Mouse (Mus musculus) MEL (cell line): ENCODE measurements at regions not wholly inside any gene's neighbourhood (a gene's known extent, or its start where the extent isn't known, plus 50 kb on each side); places are given as distances from the start of the nearest gene placed in this dataset.

ENCODE experiments used
- DNase-seq: peaks from one replicate; pipeline ENCODE4 v3.0.0; 2011; ENCODE audit warnings: low read depth, low spot score
- H3K27ac ChIP-seq: 2 replicates; pipeline ENCODE4 v1.5.1; 2012; ENCODE audit warnings: low read depth, mild to moderate bottlenecking, control low read depth, low read length, moderate library complexity; ENCODE audit not compliant: control insufficient read depth
- H3K27me3 ChIP-seq, 2 experiments: fragments of 150-350 bp in 1 of 2; sonication (generic) in 1 of 2; 2 replicates each; pipeline ENCODE4 v1.6.1; 2012; ENCODE audit warnings: low read length in 2 of 2, mild to moderate bottlenecking in 2 of 2, improper control_type of control experiment in 1 of 2, moderate library complexity in 1 of 2; ENCODE audit not compliant: insufficient read depth in 2 of 2, control insufficient read depth in 1 of 2
- H3K36me3 ChIP-seq, 2 experiments: 2 replicates each; pipeline ENCODE4 v1.6.1; 2012 to 2014; ENCODE audit warnings: low read length in 2 of 2, improper control_type of control experiment in 1 of 2, inconsistent platforms in 1 of 2, mild to moderate bottlenecking in 1 of 2; ENCODE audit not compliant: insufficient read depth in 2 of 2, control insufficient read depth in 1 of 2
- H3K4me1 ChIP-seq, 2 experiments: fragments of 150-350 bp in 1 of 2; sonication (generic) in 1 of 2; 2 replicates each; pipeline ENCODE4 v1.6.1; 2012; ENCODE audit warnings: low read length in 2 of 2, improper control_type of control experiment in 1 of 2, mild to moderate bottlenecking in 1 of 2; ENCODE audit not compliant: insufficient read depth in 2 of 2, control insufficient read depth in 1 of 2
- H3K4me3 ChIP-seq, 2 experiments: fragments of 150-350 bp in 1 of 2; sonication (generic) in 1 of 2; 2 replicates each; pipeline ENCODE4 v1.5.1; 2012; ENCODE audit warnings: low read depth in 2 of 2, low read length in 2 of 2, mild to moderate bottlenecking in 2 of 2, moderate library complexity in 2 of 2, control low read depth in 1 of 2, improper control_type of control experiment in 1 of 2; ENCODE audit not compliant: control insufficient read depth in 1 of 2, insufficient read depth in 1 of 2
- H3K79me2 ChIP-seq: 2 replicates; pipeline ENCODE4 v1.6.1; 2012; ENCODE audit warnings: mild to moderate bottlenecking, low read length, moderate library complexity; ENCODE audit not compliant: control insufficient read depth, poor library complexity, insufficient read depth
- H3K9ac ChIP-seq: 2 replicates; pipeline ENCODE4 v1.6.1; 2012; ENCODE audit warnings: low read depth, mild to moderate bottlenecking, control low read depth, low read length, moderate library complexity; ENCODE audit not compliant: control insufficient read depth, poor library complexity, severe bottlenecking
- H3K9me3 ChIP-seq: fragments of 150-350 bp; sonication (generic); replicated peaks from 2 replicates; pipeline ENCODE4 v1.6.1; 2012; ENCODE audit warnings: mild to moderate bottlenecking, low read length, improper control_type of control experiment, moderate library complexity; ENCODE audit not compliant: insufficient read depth
- CHD1 ChIP-seq: IDR thresholded peaks from 2 replicates; pipeline ENCODE4 v1.6.1; 2012; ENCODE audit warnings: low read depth, mild to moderate bottlenecking, inconsistent platforms, low read length, improper control_type of control experiment
- CTCF ChIP-seq, 3 experiments: IDR thresholded peaks in 2 of 3; conservative IDR thresholded peaks in 1 of 3; 2 replicates each; pipeline ENCODE4 v1.5.1; 2011 to 2012; ENCODE audit warnings: low read length in 3 of 3, low read depth in 2 of 3, mild to moderate bottlenecking in 2 of 3, improper control_type of control experiment in 1 of 3, inconsistent platforms in 1 of 3, mixed read lengths in 1 of 3, moderate library complexity in 1 of 3; ENCODE audit not compliant: control insufficient read depth in 1 of 3, insufficient read depth in 1 of 3, poor library complexity in 1 of 3, severe bottlenecking in 1 of 3
- E2F4 ChIP-seq: IDR thresholded peaks from 2 replicates; pipeline ENCODE4 v1.6.1; 2011; ENCODE audit warnings: low read depth, low read length, improper control_type of control experiment, borderline replicate concordance
- ELF1 ChIP-seq: IDR thresholded peaks from 2 replicates; pipeline ENCODE4 v1.6.1; 2014; ENCODE audit warnings: low read depth, mild to moderate bottlenecking, inconsistent platforms, low read length, improper control_type of control experiment, moderate library complexity
- GABPA ChIP-seq: IDR thresholded peaks from 2 replicates; pipeline ENCODE4 v1.6.1; 2012; ENCODE audit warnings: low read depth, mild to moderate bottlenecking, inconsistent platforms, low read length, improper control_type of control experiment, moderate library complexity
- GATA1 ChIP-seq: IDR thresholded peaks from 2 replicates; pipeline ENCODE4 v1.6.1; 2011; ENCODE audit warnings: low read depth, low read length, improper control_type of control experiment
- HCFC1 ChIP-seq: IDR thresholded peaks from 2 replicates; pipeline ENCODE4 v1.6.1; 2012; ENCODE audit warnings: low read depth, mild to moderate bottlenecking, inconsistent platforms, low read length, improper control_type of control experiment, moderate library complexity
- JUND ChIP-seq: IDR thresholded peaks from 2 replicates; pipeline ENCODE4 v1.6.1; 2011; ENCODE audit warnings: low read depth, mild to moderate bottlenecking, improper control_type of control experiment, low read length
- KAT2A ChIP-seq: conservative IDR thresholded peaks from 2 replicates; pipeline ENCODE4 v1.6.1; 2012; ENCODE audit warnings: low read depth, low read length, improper control_type of control experiment, inconsistent platforms
- MAFK ChIP-seq: IDR thresholded peaks from 2 replicates; pipeline ENCODE4 v1.6.1; 2011; ENCODE audit warnings: low read depth, mild to moderate bottlenecking, low read length, improper control_type of control experiment, borderline replicate concordance
- MEF2A ChIP-seq: IDR thresholded peaks from 2 replicates; pipeline ENCODE4 v1.6.1; 2014; ENCODE audit warnings: low read depth, mild to moderate bottlenecking, inconsistent platforms, low read length, improper control_type of control experiment; ENCODE audit not compliant: poor library complexity, insufficient replicate concordance, severe bottlenecking; ENCODE audit errors: extremely low read depth
- MYB ChIP-seq: IDR thresholded peaks from 2 replicates; pipeline ENCODE4 v1.6.1; 2011; ENCODE audit warnings: mild to moderate bottlenecking, low read depth, low read length, improper control_type of control experiment
- NELFE ChIP-seq: IDR thresholded peaks from 2 replicates; pipeline ENCODE4 v1.6.1; 2011; ENCODE audit warnings: low read depth, low read length, improper control_type of control experiment
- RAD21 ChIP-seq: IDR thresholded peaks from 2 replicates; pipeline ENCODE4 v1.6.1; 2011; ENCODE audit warnings: mild to moderate bottlenecking, low read depth, low read length, improper control_type of control experiment
- RCOR1 ChIP-seq: IDR thresholded peaks from 2 replicates; pipeline ENCODE4 v1.6.1; 2012; ENCODE audit warnings: low read depth, mild to moderate bottlenecking, inconsistent platforms, low read length, improper control_type of control experiment
- SIN3A ChIP-seq: IDR thresholded peaks from 2 replicates; pipeline ENCODE4 v1.6.1; 2012; ENCODE audit warnings: low read length, improper control_type of control experiment, inconsistent platforms
- TAL1 ChIP-seq: IDR thresholded peaks from 2 replicates; pipeline ENCODE4 v1.6.1; 2012; ENCODE audit warnings: mild to moderate bottlenecking, inconsistent platforms, low read length, moderate library complexity, mixed read lengths
- TBP ChIP-seq: IDR thresholded peaks from 2 replicates; pipeline ENCODE4 v1.8.0; 2011; ENCODE audit warnings: low read depth, low read length, improper control_type of control experiment
- USF1 ChIP-seq: IDR thresholded peaks from 2 replicates; pipeline ENCODE4 v1.6.1; 2014; ENCODE audit warnings: low read depth, mild to moderate bottlenecking, inconsistent platforms, low read length, improper control_type of control experiment, moderate library complexity
- ZNF384 ChIP-seq: IDR thresholded peaks from 2 replicates; pipeline ENCODE4 v1.6.1; 2012; ENCODE audit warnings: low read depth, mild to moderate bottlenecking, inconsistent platforms, low read length, improper control_type of control experiment

DNA sequence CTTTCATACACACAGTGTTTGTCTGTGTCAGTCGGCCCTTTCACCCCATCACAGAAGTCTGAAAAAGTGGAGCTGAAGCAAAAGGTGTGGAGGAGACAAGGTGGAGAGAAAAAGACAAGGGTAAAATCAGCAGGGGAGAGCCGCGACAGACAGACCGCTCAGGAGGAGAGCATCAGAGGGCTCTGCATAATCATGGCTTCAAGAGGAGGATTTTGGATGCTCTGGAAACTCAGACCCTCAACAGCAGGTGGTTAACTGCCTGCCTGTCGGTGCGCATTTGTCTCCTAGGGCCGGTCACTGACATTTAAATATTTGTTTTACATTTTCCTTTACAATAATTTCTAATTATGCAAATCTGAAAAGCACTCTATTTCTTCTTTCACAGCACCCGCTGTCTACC, 100.6 kb upstream of the Zfp42 start:
- no peaks in the 10 kb centered on the region for H3K36me3 ChIP-seq
- TF ChIP-seq GABPA (no peak), SIN3A (no peak), KAT2A (no peak), NELFE (no peak), CTCF (IDR thresholded peaks at IDR 0.05 in 2 of 3, conservative IDR thresholded peaks at IDR 0.05 in 1 of 3; ENCODE audit: control insufficient read depth in 1 of 3, insufficient read depth in 1 of 3, low read depth in 2 of 3, low read length in 3 of 3, poor library complexity in 1 of 3, severe bottlenecking in 1 of 3) (no peak), ELF1 (no peak), JUND (no peak), CHD1 (no peak), ZNF384 (no peak), TAL1 (no peak), TBP (no peak), RCOR1 (no peak), USF1 (no peak), MYB (no peak), MEF2A (no peak), E2F4 (no peak), RAD21 (no peak), MAFK (no peak), HCFC1 (no peak), GATA1 (no peak)
- no peak overlapping the region for H3K4me3 ChIP-seq
- no peak for DNase-seq
- no peaks in the 10 kb centered on the region for H3K79me2 ChIP-seq
- no peak overlapping the region for H3K9ac ChIP-seq
- no peaks in the 10 kb centered on the region for H3K4me1 ChIP-seq
- no peaks in the 10 kb centered on the region for H3K27me3 ChIP-seq
- H3K9me3 ChIP-seq = no peaks in the 10 kb centered on the region
- H3K27ac ChIP-seq = no peak overlapping the region

- Histone ChIP-seq H3K9ac (no peak overlapping the region), H3K27me3 (no peaks in the 10 kb centered on the region), H3K36me3 (no peaks in the 10 kb centered on the region), H3K9me3 (no peaks in the 10 kb centered on the region), H3K4me1 (no peaks in the 10 kb centered on the region), H3K4me3 (no peak overlapping the region), H3K27ac (no peak overlapping the region), H3K79me2 (no peaks in the 10 kb centered on the region)
- TF ChIP-seq RAD21 (no peak; the same call in 1 of the 2 replicates), CTCF (IDR thresholded peaks at IDR 0.05 in 2 of 3, conservative IDR thresholded peaks at IDR 0.05 in 1 of 3; ENCODE audit: control insufficient read depth in 1 of 3, insufficient read depth in 1 of 3, low read depth in 2 of 3, low read length in 3 of 3, poor library complexity in 1 of 3, severe bottlenecking in 1 of 3) (0 out of 6 replicates have a peak, but pooled peaks of 1 of the 3 experiments have one; percentile 20)
- DNase-seq = peak; percentile 16
These were observed 86.3 kb upstream of the Zfp42 start for GRCm38 (mm10) chr8:43393044-43393443.
